Mouse (Mus musculus) myocyte (in vitro differentiated cells): Measurements from ENCODE around the gene Dmwd. TPM values are rescaled to one million over a fixed set of nuclear protein-coding genes. Genes with fewer than 3 reads are reported as not detected.

Experiments
- H3K27me3 ChIP-seq: one replicate; pipeline ENCODE4 v1.6.1; 2011; ENCODE audit not compliant: control insufficient read depth, insufficient read depth, insufficient read length
- H3K36me3 ChIP-seq: one replicate; pipeline ENCODE4 v1.6.1; 2011; ENCODE audit not compliant: control insufficient read depth, insufficient read depth
- H3K4me2 ChIP-seq: one replicate; pipeline ENCODE4 v1.6.1; 2011; ENCODE audit warnings: low read depth, control low read depth
- H3K4me3 ChIP-seq: one replicate; pipeline ENCODE4 v1.5.1; 2011; ENCODE audit warnings: mild to moderate bottlenecking, control low read depth, moderate library complexity
- H3K79me2 ChIP-seq: one replicate; pipeline ENCODE4 v1.6.1; 2011; ENCODE audit not compliant: control insufficient read depth, insufficient read depth
- H3ac ChIP-seq: one replicate; pipeline ENCODE4 v1.6.1; 2011; ENCODE audit not compliant: control insufficient read depth, insufficient read length
- CEBPB ChIP-seq: IDR thresholded peaks from 2 replicates; pipeline ENCODE4 v1.6.1; 2011; ENCODE audit warnings: mild to moderate bottlenecking, moderate library complexity; ENCODE audit not compliant: poor library complexity, insufficient read depth, severe bottlenecking
- E2F4 ChIP-seq: IDR thresholded peaks from one replicate; pipeline ENCODE4 v1.6.1; 2011; ENCODE audit warnings: mild to moderate bottlenecking, control low read depth, moderate library complexity; ENCODE audit not compliant: insufficient read depth
- MAX ChIP-seq: IDR thresholded peaks from one replicate; pipeline ENCODE4 v1.6.1; 2011; ENCODE audit warnings: low read depth, mild to moderate bottlenecking, control low read depth
- MYOD1 ChIP-seq, 3 experiments: IDR thresholded peaks; one replicate each; pipeline ENCODE4 v1.6.1; 2011; ENCODE audit warnings: control low read depth in 2 of 3, low read depth in 2 of 3, mild to moderate bottlenecking in 2 of 3, moderate library complexity in 1 of 3; ENCODE audit not compliant: insufficient read length in 2 of 3, control insufficient read depth in 1 of 3
- MYOG ChIP-seq, 3 experiments: IDR thresholded peaks; one replicate each; pipeline ENCODE4 v1.6.1; 2011; ENCODE audit warnings: control low read depth in 2 of 3, low read depth in 2 of 3, mild to moderate bottlenecking in 2 of 3; ENCODE audit not compliant: insufficient read length in 2 of 3, control insufficient read depth in 1 of 3, insufficient read depth in 1 of 3
- POLR2A ChIP-seq: IDR thresholded peaks from one replicate; pipeline ENCODE4 v1.6.1; 2011; ENCODE audit warnings: low read depth, mild to moderate bottlenecking, control low read depth, moderate library complexity; ENCODE audit not compliant: insufficient read length
- POLR2AphosphoS2 ChIP-seq: IDR thresholded peaks from one replicate; pipeline ENCODE4 v1.6.1; 2011; ENCODE audit warnings: low read depth, control low read depth; ENCODE audit not compliant: insufficient read length
- REST ChIP-seq: IDR thresholded peaks from one replicate; pipeline ENCODE4 v1.6.1; 2011; ENCODE audit warnings: mild to moderate bottlenecking, control low read depth, moderate library complexity; ENCODE audit not compliant: insufficient read depth, insufficient read length
- SRF ChIP-seq: IDR thresholded peaks from one replicate; pipeline ENCODE4 v1.6.1; 2011; ENCODE audit warnings: low read depth; ENCODE audit not compliant: control insufficient read depth, insufficient read length
- TCF12 ChIP-seq: IDR thresholded peaks from one replicate; pipeline ENCODE4 v1.6.1; 2011; ENCODE audit warnings: mild to moderate bottlenecking, control low read depth; ENCODE audit not compliant: poor library complexity, insufficient read depth, severe bottlenecking
- TCF3 ChIP-seq: IDR thresholded peaks from one replicate; pipeline ENCODE4 v1.6.1; 2011; ENCODE audit warnings: low read depth, control low read depth; ENCODE audit not compliant: insufficient read length
- USF1 ChIP-seq: IDR thresholded peaks from one replicate; pipeline ENCODE4 v1.6.1; 2011; ENCODE audit warnings: low read depth, mild to moderate bottlenecking, control low read depth, moderate library complexity
- polyA plus RNA-seq: library from polyadenylated mRNA; unstranded; fragments of >200 nt; fragmentation: generic; extraction: Trizol; gene quantifications from one replicate; pipeline ENCODE4 v1.2.1, GENCODE M21; 2012; ENCODE audit warnings: missing spikeins

Dmwd gene
- polyA plus RNA-seq, 1 experiment, result 83.7 TPM

GRCm38 (mm10) chr7:19092381-19093173 is 16.6 kb downstream of the Dmwd start:
- no peak overlapping the region for H3K4me3 ChIP-seq
- no peak overlapping the region for H3ac ChIP-seq
- no peaks in the 10 kb centered on the region for H3K79me2 ChIP-seq
- H3K4me2 ChIP-seq, result no peak overlapping the region
- no peaks in the 10 kb centered on the region for H3K27me3 ChIP-seq
- peaks cover 17% of the 10 kb centered on the region for H3K36me3 ChIP-seq
- TF ChIP-seq MYOD1 (IDR thresholded peaks at IDR 0.05; ENCODE audit: control insufficient read depth in 1 of 3, insufficient read length in 2 of 3, low read depth in 2 of 3) (no peak), POLR2AphosphoS2 (peak; percentile 57)

DNA sequence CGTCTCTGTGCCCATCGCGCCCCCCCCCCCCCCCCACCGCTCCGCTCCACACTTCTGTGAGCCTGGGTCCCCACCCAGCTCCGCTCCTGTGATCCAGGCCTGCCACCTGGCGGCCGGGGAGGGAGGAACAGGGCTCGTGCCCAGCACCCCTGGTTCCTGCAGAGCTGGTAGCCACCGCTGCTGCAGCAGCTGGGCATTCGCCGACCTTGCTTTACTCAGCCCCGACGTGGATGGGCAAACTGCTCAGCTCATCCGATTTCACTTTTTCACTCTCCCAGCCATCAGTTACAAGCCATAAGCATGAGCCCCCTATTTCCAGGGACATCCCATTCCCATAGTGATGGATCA is 17.1 kb downstream of the Dmwd start:
- Histone ChIP-seq H3ac (no peak overlapping the region), H3K36me3 (peaks cover 11% of the 10 kb centered on the region), H3K79me2 (no peaks in the 10 kb centered on the region), H3K27me3 (no peaks in the 10 kb centered on the region), H3K4me3 (no peak overlapping the region), H3K4me2 (peak overlapping the region; percentile 74)
- no peak for TF ChIP-seq TCF12
- peak in 1 of 3 experiments; percentile 13 for TF ChIP-seq MYOG (IDR thresholded peaks at IDR 0.05; ENCODE audit: control insufficient read depth in 1 of 3, insufficient read depth in 1 of 3, insufficient read length in 2 of 3, low read depth in 2 of 3)
- TF ChIP-seq MAX, result no peak
- no peak for TF ChIP-seq USF1
- TF ChIP-seq CEBPB, result no peak
- TF ChIP-seq REST, result no peak
- no peak for TF ChIP-seq SRF
- TF ChIP-seq TCF3, result no peak
- TF ChIP-seq POLR2A, result no peak
- peak; percentile 67 for TF ChIP-seq POLR2AphosphoS2
- no peak for TF ChIP-seq E2F4
- peak in 2 of 3 experiments; percentile 10 to 24 for TF ChIP-seq MYOD1 (IDR thresholded peaks at IDR 0.05; ENCODE audit: control insufficient read depth in 1 of 3, insufficient read length in 2 of 3, low read depth in 2 of 3)

DNA sequence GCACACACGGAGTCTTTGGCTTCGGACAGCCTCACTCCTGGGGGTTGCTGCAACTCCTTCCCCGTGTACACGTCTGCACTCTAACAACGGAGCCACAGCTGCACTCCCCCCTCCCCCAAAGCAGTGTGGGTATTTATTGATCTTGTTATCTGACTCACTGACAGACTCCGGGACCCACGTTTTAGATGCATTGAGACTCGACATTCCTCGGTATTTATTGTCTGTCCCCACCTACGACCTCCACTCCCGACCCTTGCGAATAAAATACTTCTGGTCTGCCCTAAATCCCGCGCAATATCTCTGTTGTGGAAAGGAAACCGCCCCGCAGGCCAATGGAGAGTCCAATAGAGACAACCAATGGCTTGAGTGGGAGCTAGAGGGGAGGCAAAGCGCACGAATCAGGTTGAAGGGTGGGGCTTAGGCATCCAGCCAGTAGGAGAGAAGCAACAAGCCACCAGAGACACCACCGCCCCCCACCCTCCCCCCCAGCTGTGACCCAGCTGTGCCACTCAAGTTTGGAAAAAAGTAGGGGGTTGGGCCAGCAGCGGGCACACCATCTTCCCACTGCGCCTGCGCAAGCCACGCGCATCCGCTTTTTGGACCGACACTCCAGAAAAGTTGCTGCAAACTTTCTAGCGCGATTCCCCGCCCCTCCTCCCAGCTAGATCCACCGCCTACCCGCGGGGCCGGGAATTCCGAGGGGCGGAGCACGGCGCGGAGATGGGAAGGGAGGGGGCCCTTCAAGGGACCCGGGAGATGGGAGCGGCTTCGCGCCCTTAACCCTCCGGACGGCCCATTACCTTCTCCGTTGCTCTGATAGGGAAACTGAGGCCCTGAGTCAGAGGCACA is 17.7 kb downstream of the Dmwd start:
- peak overlapping the region; percentile 34 for H3K4me3 ChIP-seq
- no peaks in the 10 kb centered on the region for H3K79me2 ChIP-seq
- TF ChIP-seq POLR2AphosphoS2, result peak; percentile 93
- no peak for TF ChIP-seq TCF3
- peak; percentile 51 for TF ChIP-seq POLR2A
- TF ChIP-seq MYOD1 (IDR thresholded peaks at IDR 0.05; ENCODE audit: control insufficient read depth in 1 of 3, insufficient read length in 2 of 3, low read depth in 2 of 3), result peak in 2 of 3 experiments; percentile 9 to 21
- TF ChIP-seq REST, result no peak
- peak in 1 of 3 experiments; percentile 24 for TF ChIP-seq MYOG (IDR thresholded peaks at IDR 0.05; ENCODE audit: control insufficient read depth in 1 of 3, insufficient read depth in 1 of 3, insufficient read length in 2 of 3, low read depth in 2 of 3)
- H3K36me3 ChIP-seq, result peaks cover 10% of the 10 kb centered on the region
- H3K27me3 ChIP-seq, result no peaks in the 10 kb centered on the region
- peak overlapping the region; percentile 19 for H3ac ChIP-seq
- peak overlapping the region; percentile 74 for H3K4me2 ChIP-seq

DNA sequence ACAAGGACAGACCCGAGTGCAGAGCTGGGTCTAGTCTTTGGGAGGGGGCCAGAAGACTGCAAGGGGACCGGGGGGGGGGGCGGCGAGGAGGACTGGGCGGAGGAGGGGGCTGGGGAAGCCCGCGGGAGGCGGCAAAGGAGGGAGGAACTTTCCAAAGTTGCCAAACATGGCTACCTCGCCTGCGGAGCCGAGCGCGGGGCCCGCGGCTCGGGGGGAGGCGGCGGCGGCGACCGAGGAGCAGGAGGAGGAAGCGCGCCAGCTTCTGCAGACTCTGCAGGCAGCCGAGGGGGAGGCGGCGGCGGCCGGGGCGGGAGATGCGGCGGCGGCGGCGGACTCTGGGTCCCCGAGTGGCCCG is 18.4 kb downstream of the Dmwd start, which contains the start of gene Six5:
Gene Six5 (plus strand): TSS at position 124 of the 355 bp plus-strand sequence.
- TF ChIP-seq CEBPB (no peak), MYOD1 (IDR thresholded peaks at IDR 0.05; ENCODE audit: control insufficient read depth in 1 of 3, insufficient read length in 2 of 3, low read depth in 2 of 3) (no peak), TCF12 (no peak), POLR2AphosphoS2 (no peak), POLR2A (no peak), MAX (no peak), SRF (no peak), TCF3 (no peak), USF1 (no peak)
- H3K36me3 ChIP-seq, result peaks cover 10% of the 10 kb centered on the region
- H3K27me3 ChIP-seq, result no peaks in the 10 kb centered on the region

More for the DNA sequence above, 18.4 kb downstream of the Dmwd start, which contains the start of gene Six5:
- peak within 1 kb of the TSS; percentile 88 for H3K4me2 ChIP-seq
- H3K79me2 ChIP-seq, result no peaks in the 10 kb centered on the region
- peak within 1 kb of the TSS; percentile 34 for H3K4me3 ChIP-seq
- peak within 1 kb of the TSS; percentile 19 for H3ac ChIP-seq
